Mouse (Mus musculus) heart, embryonic 13.5 days (tissue): ENCODE results near the gene Robo3. TPM values are rescaled to one million over a fixed set of nuclear protein-coding genes. Genes with fewer than 3 reads are reported as not detected.

Source experiments
- ATAC-seq: fragments of 200-750 bp; cut with Nextera tagmentation; 2 replicates; pipeline ENCODE4 v1.8.0; 2017; ENCODE audit warnings: moderate TSS enrichment; ENCODE audit not compliant: insufficient number of reproducible peaks, low FRiP score, low TSS enrichment; ENCODE audit errors: extremely low read depth
- H3K27ac ChIP-seq: fragments of 300-500 bp; sonication (generic); replicated peaks from 2 replicates; pipeline ENCODE4 v1.5.1; 2015; ENCODE audit warnings: moderate library complexity, mild to moderate bottlenecking, inconsistent platforms
- H3K27me3 ChIP-seq: fragments of 300-500 bp; sonication (generic); replicated peaks from 2 replicates; pipeline ENCODE4 v1.6.1; 2015; ENCODE audit warnings: mild to moderate bottlenecking, inconsistent platforms
- H3K36me3 ChIP-seq: fragments of 300-500 bp; sonication (generic); 2 replicates; pipeline ENCODE4 v1.6.1; 2015; ENCODE audit warnings: mild to moderate bottlenecking, inconsistent platforms
- H3K4me1 ChIP-seq: fragments of 300-500 bp; sonication (generic); 2 replicates; pipeline ENCODE4 v1.6.1; 2015; ENCODE audit warnings: inconsistent platforms
- H3K4me2 ChIP-seq: fragments of 300-500 bp; sonication (generic); 2 replicates; pipeline ENCODE4 v1.6.1; 2015; ENCODE audit warnings: inconsistent platforms, mild to moderate bottlenecking, moderate library complexity
- H3K4me3 ChIP-seq: fragments of 300-500 bp; sonication (generic); 2 replicates; pipeline ENCODE4 v1.5.1; 2015; ENCODE audit warnings: moderate library complexity, mild to moderate bottlenecking, inconsistent platforms
- H3K9ac ChIP-seq: fragments of 300-500 bp; sonication (generic); 2 replicates; pipeline ENCODE4 v1.6.1; 2015; ENCODE audit warnings: inconsistent platforms, mild to moderate bottlenecking, moderate library complexity
- H3K9me3 ChIP-seq: fragments of 300-500 bp; sonication (generic); 2 replicates; pipeline ENCODE4 v1.6.1; 2016; ENCODE audit warnings: inconsistent platforms
- WGBS: fragments of 180-500 bp; shearing (Covaris S2); methylation state at CpG from one replicate; pipeline ENCODE4 v1.1.7; 2015; ENCODE audit warnings: mixed read lengths; 5-methylcytosine and 5-hydroxymethylcytosine counted together
- polyA plus RNA-seq: library from polyadenylated mRNA; unstranded; fragments of >200 nt; fragmentation: Nextera tagmentation; extraction: Ambion mirVana; gene quantifications from 2 replicates; pipeline ENCODE4 v1.2.1, GENCODE M21; 2015

Gene Robo3
- polyA plus RNA-seq, 1 experiment from 2014 or later, result 0.17 TPM

DNA sequence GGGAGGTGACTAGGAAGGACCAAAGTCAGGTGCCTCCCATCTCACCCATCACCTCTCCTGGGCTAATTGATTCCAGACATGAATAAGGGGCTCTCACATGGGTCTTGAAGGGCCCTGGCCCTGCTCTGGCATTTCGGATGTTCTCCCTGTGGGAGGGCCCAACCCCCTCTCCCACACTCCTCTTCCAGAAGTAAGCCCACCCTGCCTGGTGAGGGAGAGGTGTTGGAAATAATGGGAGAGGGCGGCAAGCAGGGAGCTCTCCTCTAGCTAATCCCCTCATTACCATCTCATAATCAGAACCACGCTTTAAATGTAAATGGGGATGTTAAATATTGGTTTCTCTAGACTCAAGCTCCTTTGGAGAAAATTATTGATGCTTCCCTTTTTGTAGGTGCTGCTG lies 21.9 kb upstream of the Robo3 start:
- H3K36me3 ChIP-seq, result no peaks in the 10 kb centered on the region
- no peaks in the 10 kb centered on the region for H3K9me3 ChIP-seq
- no peak overlapping the region for H3K27ac ChIP-seq
- no peak for ATAC-seq
- 24% methylated on average over 3 of the region's 3 CpGs for WGBS
- no peak overlapping the region for H3K9ac ChIP-seq
- H3K27me3 ChIP-seq, result peaks cover 99% of the 10 kb centered on the region
- no peak overlapping the region for H3K4me2 ChIP-seq
- H3K4me1 ChIP-seq, result peaks cover 22% of the 10 kb centered on the region
- H3K4me3 ChIP-seq, result no peak overlapping the region

GRCm38 (mm10) chr9:37454011-37454492 lies 21.0 kb upstream of the Robo3 start:
- no peak overlapping the region for H3K4me3 ChIP-seq
- H3K36me3 ChIP-seq, result no peaks in the 10 kb centered on the region
- no peak overlapping the region for H3K4me2 ChIP-seq
- 21% methylated on average over 6 of the region's 6 CpGs for WGBS
- H3K27ac ChIP-seq, result no peak overlapping the region
- H3K27me3 ChIP-seq, result peaks cover 93% of the 10 kb centered on the region
- no peak for ATAC-seq
- H3K4me1 ChIP-seq, result peaks cover 18% of the 10 kb centered on the region
- no peak overlapping the region for H3K9ac ChIP-seq
- no peaks in the 10 kb centered on the region for H3K9me3 ChIP-seq

- H3K4me3 ChIP-seq, result no peak overlapping the region
- H3K9ac ChIP-seq, result no peak overlapping the region
- H3K36me3 ChIP-seq, result no peaks in the 10 kb centered on the region
- H3K27me3 ChIP-seq, result peaks cover 86% of the 10 kb centered on the region
- H3K4me2 ChIP-seq, result no peak overlapping the region
- H3K27ac ChIP-seq, result no peak overlapping the region
- 41% methylated on average over 4 of the region's 4 CpGs for WGBS
- peaks cover 18% of the 10 kb centered on the region for H3K4me1 ChIP-seq
- ATAC-seq, result no peak
- no peaks in the 10 kb centered on the region for H3K9me3 ChIP-seq
These were observed 20.3 kb upstream of the Robo3 start for GRCm38 (mm10) chr9:37453328-37453727.

- no peak for ATAC-seq
- peaks cover 17% of the 10 kb centered on the region for H3K4me1 ChIP-seq
- no peak overlapping the region for H3K9ac ChIP-seq
These were observed 19.4 kb upstream of the Robo3 start for GRCm38 (mm10) chr9:37452401-37452800.

GRCm38 (mm10) chr9:37437772-37438735 lies 5.0 kb upstream of the Robo3 start:
- Histone ChIP-seq H3K27me3 (peaks cover 32% of the 10 kb centered on the region), H3K4me2 (no peak overlapping the region), H3K27ac (no peak overlapping the region), H3K4me1 (peaks cover 17% of the 10 kb centered on the region), H3K9me3 (no peaks in the 10 kb centered on the region), H3K36me3 (no peaks in the 10 kb centered on the region), H3K9ac (no peak overlapping the region), H3K4me3 (no peak overlapping the region)
- 24% methylated on average over 3 of the region's 3 CpGs for WGBS
- ATAC-seq, result no peak

More at GRCm38 (mm10) chr9:37452401-37452800, 19.4 kb upstream of the Robo3 start:
- Histone ChIP-seq H3K4me3 (no peak overlapping the region), H3K36me3 (no peaks in the 10 kb centered on the region), H3K27ac (no peak overlapping the region), H3K27me3 (peaks cover 80% of the 10 kb centered on the region), H3K9me3 (no peaks in the 10 kb centered on the region), H3K4me2 (no peak overlapping the region)
- WGBS, result 2% methylated on average over 5 of the region's 5 CpGs

DNA sequence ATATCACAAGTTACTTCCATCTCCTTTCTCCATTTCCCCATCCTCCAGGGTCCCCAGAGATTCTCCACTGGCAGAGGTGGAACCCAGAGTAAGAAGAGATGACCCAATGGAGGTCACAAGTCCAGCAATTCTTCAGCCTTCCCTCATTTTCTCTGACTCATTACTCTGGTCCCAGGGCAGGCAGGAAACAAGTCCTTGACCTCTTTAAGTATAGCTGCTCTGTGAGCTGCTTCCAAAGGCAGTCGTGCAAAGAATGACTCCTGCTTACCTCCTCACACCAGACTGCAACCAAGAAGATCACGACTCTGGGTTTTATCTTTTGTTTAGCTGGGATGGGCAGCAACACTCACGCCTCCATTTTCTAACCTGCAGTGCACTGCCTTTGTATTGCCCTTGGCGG lies 2.6 kb upstream of the Robo3 start:
- Histone ChIP-seq H3K27me3 (peaks cover 57% of the 10 kb centered on the region), H3K4me1 (peaks cover 28% of the 10 kb centered on the region), H3K36me3 (no peaks in the 10 kb centered on the region), H3K9ac (no peak overlapping the region), H3K4me3 (no peak overlapping the region), H3K9me3 (no peaks in the 10 kb centered on the region), H3K4me2 (no peak overlapping the region), H3K27ac (no peak overlapping the region)
- 4% methylated on average over 4 of the region's 4 CpGs for WGBS
- no peak for ATAC-seq

DNA sequence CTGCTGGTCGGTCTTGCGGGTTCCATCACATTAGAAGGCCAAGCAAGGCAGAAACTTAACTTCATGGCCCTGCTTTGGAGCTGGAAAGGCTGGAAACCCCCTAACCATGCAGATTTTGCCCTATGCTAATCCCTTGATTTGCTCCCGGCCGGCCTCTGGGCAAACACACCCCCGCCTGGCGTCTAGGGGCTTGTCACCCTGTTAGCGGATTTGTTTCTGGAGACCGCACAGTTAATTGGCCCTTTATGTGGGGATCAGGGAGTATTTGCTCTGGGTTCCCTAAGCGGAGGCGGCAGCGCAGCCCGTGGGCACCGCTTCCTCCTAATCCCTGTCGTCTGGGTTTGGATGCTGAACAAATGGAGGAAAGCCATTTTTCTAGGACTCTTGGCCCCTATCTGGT lies 1.9 kb upstream of the Robo3 start:
- no peak for ATAC-seq
- 3% methylated on average over 14 of the region's 14 CpGs for WGBS

DNA sequence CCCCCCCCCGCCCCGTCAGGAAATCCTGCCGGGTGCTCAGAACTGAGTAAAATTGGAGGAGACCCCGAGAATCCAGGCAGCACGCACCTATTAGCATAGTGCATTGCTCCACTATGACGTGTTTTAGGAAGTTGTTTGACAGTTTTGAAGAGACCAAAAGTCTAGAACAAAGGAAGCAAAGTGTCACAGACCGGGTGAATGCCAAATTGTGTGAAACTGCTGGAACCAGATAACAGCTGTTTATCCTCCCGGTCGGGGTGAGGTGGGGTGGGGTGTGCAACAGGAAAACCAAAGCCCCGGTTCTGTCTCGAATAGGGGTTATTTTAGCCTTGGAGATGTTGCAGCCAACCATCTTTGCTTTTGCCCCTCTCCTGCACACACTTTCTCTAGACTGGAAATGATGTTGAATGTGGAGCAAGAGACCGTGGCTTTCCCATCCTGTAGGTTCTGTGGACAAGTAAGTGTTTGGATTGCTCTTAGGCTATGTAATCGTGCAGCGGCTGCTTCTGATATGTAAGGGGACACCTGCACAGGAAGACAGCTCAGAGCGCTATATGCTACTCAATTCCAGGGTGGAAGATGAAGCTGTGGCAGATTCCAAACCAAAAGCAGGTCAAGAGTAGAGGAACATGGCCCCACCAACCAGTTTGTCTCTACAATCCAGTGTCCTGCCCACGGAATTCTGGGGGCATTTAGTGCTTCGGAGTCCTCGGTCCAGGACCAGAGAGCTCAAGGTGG lies 946 bp upstream of the Robo3 start:
- no peak overlapping the region for H3K27ac ChIP-seq
- no peaks in the 10 kb centered on the region for H3K9me3 ChIP-seq
- 3% methylated on average over 18 of the region's 18 CpGs for WGBS
- H3K36me3 ChIP-seq, result no peaks in the 10 kb centered on the region
- H3K4me1 ChIP-seq, result peaks cover 28% of the 10 kb centered on the region
- no peak for ATAC-seq
- H3K9ac ChIP-seq, result no peak overlapping the region
- peaks cover 73% of the 10 kb centered on the region for H3K27me3 ChIP-seq
- H3K4me2 ChIP-seq, result peak overlapping the region; percentile 72
- peak overlapping the region; percentile 46 for H3K4me3 ChIP-seq

More for the DNA sequence above, 1.9 kb upstream of the Robo3 start:
- H3K4me2 ChIP-seq, result no peak overlapping the region
- no peaks in the 10 kb centered on the region for H3K9me3 ChIP-seq
- H3K4me1 ChIP-seq, result peaks cover 28% of the 10 kb centered on the region
- no peaks in the 10 kb centered on the region for H3K36me3 ChIP-seq
- peaks cover 64% of the 10 kb centered on the region for H3K27me3 ChIP-seq
- no peak overlapping the region for H3K9ac ChIP-seq
- H3K27ac ChIP-seq, result no peak overlapping the region
- H3K4me3 ChIP-seq, result no peak overlapping the region

DNA sequence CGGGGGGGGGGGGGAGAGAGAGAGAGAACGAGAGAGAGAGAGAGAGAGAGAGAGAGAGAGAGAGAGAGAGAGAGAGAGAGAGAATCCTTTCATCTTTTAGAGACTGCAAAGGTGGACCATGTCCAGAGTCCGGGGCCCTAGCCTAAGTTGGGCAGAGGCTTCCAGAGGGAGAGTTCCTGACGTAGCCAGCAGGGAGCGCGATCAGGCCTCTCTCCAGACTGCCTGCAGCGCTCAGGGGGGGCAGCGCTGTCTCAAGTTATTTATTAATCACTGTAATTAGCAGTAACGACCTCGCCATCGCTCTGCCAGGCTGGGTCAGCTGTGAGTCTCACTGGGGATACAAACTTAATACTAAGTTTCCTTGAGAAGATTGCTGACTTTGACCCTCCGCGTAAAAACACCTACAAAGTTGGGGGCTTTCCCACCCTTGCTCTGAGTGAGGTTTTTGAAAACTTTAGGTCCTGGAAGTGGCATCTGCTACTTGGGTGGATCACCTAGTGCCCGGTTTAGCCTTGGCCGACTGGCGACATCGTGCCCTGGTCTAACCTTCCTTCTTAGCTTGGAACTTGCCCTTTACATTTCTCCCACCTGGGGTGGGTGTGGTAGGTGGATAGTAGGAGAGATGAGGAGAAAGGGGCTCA lies 900 bp downstream of the Robo3 start:
- H3K4me3 ChIP-seq, result peak overlapping the region; percentile 46
- peaks cover 25% of the 10 kb centered on the region for H3K4me1 ChIP-seq
- no peaks in the 10 kb centered on the region for H3K36me3 ChIP-seq
- no peak for ATAC-seq
- 2% methylated on average over 16 of the region's 17 CpGs for WGBS
- H3K27ac ChIP-seq, result no peak overlapping the region
- H3K27me3 ChIP-seq, result peaks cover 92% of the 10 kb centered on the region
- peak overlapping the region; percentile 72 for H3K4me2 ChIP-seq
- H3K9ac ChIP-seq, result 0 out of 2 replicates have a peak overlapping the region, but pooled peaks have one; percentile 28
- no peaks in the 10 kb centered on the region for H3K9me3 ChIP-seq

GRCm38 (mm10) chr9:37430582-37430981 lies 2.5 kb downstream of the Robo3 start:
- Histone ChIP-seq H3K4me3 (peak overlapping the region; percentile 29; the same call in 1 of the 2 replicates), H3K27me3 (peaks cover 96% of the 10 kb centered on the region), H3K4me1 (peaks cover 25% of the 10 kb centered on the region), H3K9me3 (no peaks in the 10 kb centered on the region), H3K27ac (no peak overlapping the region), H3K36me3 (no peaks in the 10 kb centered on the region), H3K4me2 (peak overlapping the region; percentile 55), H3K9ac (no peak overlapping the region; the same call in 1 of the 2 replicates)
- ATAC-seq, result peak; percentile 40; the same call in 1 of the 2 replicates
- WGBS, result 4% methylated on average over 12 of the region's 12 CpGs

DNA sequence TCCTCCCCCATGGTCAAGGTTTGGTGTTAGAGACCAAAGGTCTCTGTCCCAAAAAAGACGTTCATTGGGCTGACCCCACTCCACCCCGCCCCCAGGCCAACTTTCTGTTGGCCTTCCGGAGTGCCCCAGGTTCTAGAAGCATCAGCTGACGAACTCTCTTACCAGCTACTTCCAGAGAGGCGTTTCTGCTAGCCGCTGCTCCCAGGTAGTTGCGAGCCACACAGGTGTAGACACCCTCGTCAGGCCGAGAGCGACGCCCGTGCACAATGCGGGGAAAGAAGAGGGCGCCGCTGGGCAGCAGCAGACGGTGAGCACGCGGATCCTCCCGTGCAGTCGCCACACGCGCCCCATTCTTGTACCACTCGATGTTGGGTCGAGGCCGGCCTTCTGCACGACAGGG lies 3.7 kb downstream of the Robo3 start:
- WGBS, result 19% methylated on average over 26 of the region's 26 CpGs
- Histone ChIP-seq H3K9me3 (no peaks in the 10 kb centered on the region), H3K4me2 (no peak overlapping the region), H3K4me1 (peaks cover 24% of the 10 kb centered on the region), H3K4me3 (no peak overlapping the region), H3K36me3 (no peaks in the 10 kb centered on the region), H3K9ac (no peak overlapping the region), H3K27me3 (peaks cover 91% of the 10 kb centered on the region), H3K27ac (no peak overlapping the region)
- 0 out of 2 replicates have a peak, but pooled peaks have one; percentile 5 for ATAC-seq
